Mouse (Mus musculus): Measurements from ENCODE around the gene Thrap3. TPM values are rescaled to one million over a fixed set of nuclear protein-coding genes. Genes with fewer than 3 reads are reported as not detected.

Gene Thrap3
- polyA plus RNA-seq, 1 experiment from 2014 or later, result 236 TPM

GRCm38 (mm10) chr4:126149041-126149676 lies 53.4 kb downstream of the Thrap3 start:
- H3K4me1 ChIP-seq, result peaks cover 9% of the 10 kb centered on the region
- no peaks in the 10 kb centered on the region for H3K9me3 ChIP-seq
- H3K27me3 ChIP-seq (replicated peaks), result peaks cover 31% of the 10 kb centered on the region
- no peak overlapping the region for H3K27ac ChIP-seq
- peak overlapping the region; percentile 55; the same call in 1 of the 2 replicates for H3K9ac ChIP-seq
- peak overlapping the region; percentile 48 for H3K4me3 ChIP-seq
- no peak for ATAC-seq (ENCODE audit: low FRiP score, low read depth)
- 25% methylated on average over 42 of the region's 42 CpGs for WGBS
- peak overlapping the region; percentile 76 for H3K4me2 ChIP-seq (replicated peaks)
- H3K36me3 ChIP-seq, result no peaks in the 10 kb centered on the region

- under 1% methylated on average over 63 of the region's 67 CpGs for WGBS
- Histone ChIP-seq H3K4me3 (peak overlapping the region; percentile 48), H3K27ac (no peak overlapping the region), H3K4me1 (peaks cover 9% of the 10 kb centered on the region), H3K27me3 (replicated peaks) (peaks cover 31% of the 10 kb centered on the region), H3K36me3 (no peaks in the 10 kb centered on the region), H3K9me3 (no peaks in the 10 kb centered on the region), H3K4me2 (replicated peaks) (peak overlapping the region; percentile 76), H3K9ac (peak overlapping the region; percentile 55)
- no peak for ATAC-seq (ENCODE audit: low FRiP score, low read depth)
Measured at GRCm38 (mm10) chr4:126148161-126148961, 54.2 kb downstream of the Thrap3 start.

- H3K4me1 ChIP-seq, result peaks cover 9% of the 10 kb centered on the region
- WGBS, result 2% methylated on average over 24 of the region's 24 CpGs
- H3K27ac ChIP-seq, result no peak within 1 kb of the TSS
- peak within 1 kb of the TSS; percentile 48 for H3K4me3 ChIP-seq
- peak; percentile 33; the same call in 1 of the 2 replicates for ATAC-seq (ENCODE audit: low FRiP score, low read depth)
- no peaks in the 10 kb centered on the region for H3K36me3 ChIP-seq
- H3K27me3 ChIP-seq (replicated peaks), result peaks cover 31% of the 10 kb centered on the region
- H3K4me2 ChIP-seq (replicated peaks), result peak within 1 kb of the TSS; percentile 76
- H3K9ac ChIP-seq, result peak within 1 kb of the TSS; percentile 55
- H3K9me3 ChIP-seq, result no peaks in the 10 kb centered on the region
Measured at GRCm38 (mm10) chr4:126147533-126148160, 54.9 kb downstream of the Thrap3 start, which contains the start of gene Eva1b. Gene Eva1b, plus strand, starts transcription at chr4:126147744.

- H3K36me3 ChIP-seq, result no peaks in the 10 kb centered on the region
- H3K4me1 ChIP-seq, result peaks cover 9% of the 10 kb centered on the region
- 0 out of 2 replicates have a peak, but pooled peaks have one; percentile 6 for ATAC-seq (ENCODE audit: low FRiP score, low read depth)
- H3K4me2 ChIP-seq (replicated peaks), result peak overlapping the region; percentile 76; the same call in 1 of the 2 replicates
- no peaks in the 10 kb centered on the region for H3K9me3 ChIP-seq
- H3K4me3 ChIP-seq, result 0 out of 2 replicates have a peak overlapping the region, but pooled peaks have one; percentile 48
- no peak overlapping the region for H3K27ac ChIP-seq
- WGBS, result 38% methylated on average over 9 of the region's 9 CpGs
- peaks cover 31% of the 10 kb centered on the region for H3K27me3 ChIP-seq (replicated peaks)
- H3K9ac ChIP-seq, result no peak overlapping the region
Measured at GRCm38 (mm10) chr4:126146974-126147532, 55.5 kb downstream of the Thrap3 start.

GRCm38 (mm10) chr4:126145396-126145795 lies 57.2 kb downstream of the Thrap3 start:
- H3K27me3 ChIP-seq (replicated peaks), result peaks cover 31% of the 10 kb centered on the region
- H3K36me3 ChIP-seq, result peaks cover 3% of the 10 kb centered on the region; the same call in 1 of the 2 replicates
- ATAC-seq (ENCODE audit: low FRiP score, low read depth), result no peak
- WGBS, result 44% methylated on average over 4 of the region's 4 CpGs
- H3K9ac ChIP-seq, result no peak overlapping the region
- H3K4me1 ChIP-seq, result peaks cover 9% of the 10 kb centered on the region
- no peaks in the 10 kb centered on the region for H3K9me3 ChIP-seq
- H3K27ac ChIP-seq, result no peak overlapping the region
- H3K4me2 ChIP-seq (replicated peaks), result no peak overlapping the region
- no peak overlapping the region for H3K4me3 ChIP-seq

- H3K4me2 ChIP-seq (replicated peaks), result no peak overlapping the region
- H3K4me1 ChIP-seq, result no peaks in the 10 kb centered on the region
- H3K9ac ChIP-seq, result no peak overlapping the region
- no peak overlapping the region for H3K4me3 ChIP-seq
- ATAC-seq (ENCODE audit: low FRiP score, low read depth), result no peak
- no peak overlapping the region for H3K27ac ChIP-seq
- no peaks in the 10 kb centered on the region for H3K9me3 ChIP-seq
- WGBS, result 72% methylated on average over 5 of the region's 5 CpGs
- H3K36me3 ChIP-seq, result peaks cover 43% of the 10 kb centered on the region
- no peaks in the 10 kb centered on the region for H3K27me3 ChIP-seq (replicated peaks)
Measured at GRCm38 (mm10) chr4:126141021-126141420, 61.5 kb downstream of the Thrap3 start.

- 82% methylated on average over 4 of the region's 4 CpGs for WGBS
Measured at GRCm38 (mm10) chr4:126137773-126138172, 64.8 kb downstream of the Thrap3 start.

GRCm38 (mm10) chr4:126134639-126135038 lies 67.9 kb downstream of the Thrap3 start:
- H3K36me3 ChIP-seq, result peaks cover 78% of the 10 kb centered on the region
- WGBS, result 88% methylated on average over 4 of the region's 4 CpGs
- no peak for ATAC-seq (ENCODE audit: low FRiP score, low read depth)
- H3K4me1 ChIP-seq, result peaks cover 19% of the 10 kb centered on the region
- H3K4me2 ChIP-seq (replicated peaks), result no peak overlapping the region
- no peak overlapping the region for H3K9ac ChIP-seq
- no peaks in the 10 kb centered on the region for H3K9me3 ChIP-seq
- H3K27me3 ChIP-seq (replicated peaks), result no peaks in the 10 kb centered on the region
- H3K4me3 ChIP-seq, result no peak overlapping the region
- H3K27ac ChIP-seq, result no peak overlapping the region

More at GRCm38 (mm10) chr4:126137773-126138172, 64.8 kb downstream of the Thrap3 start:
- Histone ChIP-seq H3K4me2 (replicated peaks) (no peak overlapping the region), H3K27ac (no peak overlapping the region), H3K4me3 (no peak overlapping the region), H3K27me3 (replicated peaks) (no peaks in the 10 kb centered on the region), H3K36me3 (peaks cover 69% of the 10 kb centered on the region), H3K9me3 (no peaks in the 10 kb centered on the region), H3K9ac (no peak overlapping the region), H3K4me1 (peaks cover 5% of the 10 kb centered on the region)
- ATAC-seq (ENCODE audit: low FRiP score, low read depth), result no peak

GRCm38 (mm10) chr4:126134236-126134635 lies 68.3 kb downstream of the Thrap3 start:
- Histone ChIP-seq H3K4me2 (replicated peaks) (no peak overlapping the region), H3K4me1 (peaks cover 19% of the 10 kb centered on the region), H3K4me3 (no peak overlapping the region), H3K9me3 (no peaks in the 10 kb centered on the region), H3K27me3 (replicated peaks) (no peaks in the 10 kb centered on the region), H3K36me3 (peaks cover 78% of the 10 kb centered on the region), H3K27ac (no peak overlapping the region), H3K9ac (no peak overlapping the region)
- ATAC-seq (ENCODE audit: low FRiP score, low read depth), result no peak
- 91% methylated on average over 4 of the region's 4 CpGs for WGBS

GRCm38 (mm10) chr4:126132636-126133264 lies 69.8 kb downstream of the Thrap3 start:
- H3K36me3 ChIP-seq, result peaks cover 78% of the 10 kb centered on the region
- no peak for ATAC-seq (ENCODE audit: low FRiP score, low read depth)
- WGBS, result 71% methylated on average over 6 of the region's 6 CpGs

GRCm38 (mm10) chr4:126131290-126132121 lies 71.1 kb downstream of the Thrap3 start:
- no peaks in the 10 kb centered on the region for H3K27me3 ChIP-seq (replicated peaks)
- H3K36me3 ChIP-seq, result peaks cover 77% of the 10 kb centered on the region
- WGBS, result 50% methylated on average over 10 of the region's 10 CpGs

More at GRCm38 (mm10) chr4:126132636-126133264, 69.8 kb downstream of the Thrap3 start:
- peaks cover 19% of the 10 kb centered on the region for H3K4me1 ChIP-seq
- H3K27ac ChIP-seq, result no peak overlapping the region
- H3K4me2 ChIP-seq (replicated peaks), result no peak overlapping the region; the same call in 1 of the 2 replicates
- H3K27me3 ChIP-seq (replicated peaks), result no peaks in the 10 kb centered on the region
- H3K9me3 ChIP-seq, result no peaks in the 10 kb centered on the region
- H3K9ac ChIP-seq, result no peak overlapping the region
- no peak overlapping the region for H3K4me3 ChIP-seq

More at GRCm38 (mm10) chr4:126131290-126132121, 71.1 kb downstream of the Thrap3 start:
- Histone ChIP-seq H3K27ac (peak overlapping the region; percentile 2; the same call in 1 of the 2 replicates), H3K9ac (no peak overlapping the region), H3K4me3 (no peak overlapping the region), H3K4me2 (replicated peaks) (no peak overlapping the region), H3K4me1 (peaks cover 19% of the 10 kb centered on the region), H3K9me3 (no peaks in the 10 kb centered on the region)
- ATAC-seq (ENCODE audit: low FRiP score, low read depth), result no peak

Data from neural tube, embryonic 12.5 days (tissue).